Mouse (Mus musculus) midbrain, embryonic 15.5 days (tissue): ENCODE measurements around the gene Slc40a1. TPM values are rescaled to one million over a fixed set of nuclear protein-coding genes. Genes with fewer than 3 reads are reported as not detected.

Experiments
- ATAC-seq: fragments of 200-750 bp; cut with Nextera tagmentation; replicated peaks from 2 replicates; pipeline ENCODE4 v1.8.0; 2017; ENCODE audit warnings: moderate TSS enrichment
- H3K27ac ChIP-seq: fragments of 300-500 bp; sonication (generic); 2 replicates; pipeline ENCODE4 v1.5.1; 2015; ENCODE audit warnings: mild to moderate bottlenecking, inconsistent platforms
- H3K27me3 ChIP-seq: fragments of 300-500 bp; sonication (generic); replicated peaks from 2 replicates; pipeline ENCODE4 v1.6.1; 2015; ENCODE audit warnings: inconsistent platforms
- H3K36me3 ChIP-seq: fragments of 300-500 bp; sonication (generic); replicated peaks from 2 replicates; pipeline ENCODE4 v1.6.1; 2015; ENCODE audit warnings: inconsistent platforms
- H3K4me1 ChIP-seq: fragments of 300-500 bp; sonication (generic); 2 replicates; pipeline ENCODE4 v1.6.1; 2015; ENCODE audit warnings: inconsistent platforms
- H3K4me2 ChIP-seq: fragments of 300-500 bp; sonication (generic); 2 replicates; pipeline ENCODE4 v1.6.1; 2015; ENCODE audit warnings: inconsistent platforms, mild to moderate bottlenecking, moderate library complexity
- H3K4me3 ChIP-seq: fragments of 300-500 bp; sonication (generic); 2 replicates; pipeline ENCODE4 v1.5.1; 2015; ENCODE audit warnings: mild to moderate bottlenecking, inconsistent platforms
- H3K9ac ChIP-seq: fragments of 300-500 bp; sonication (generic); 2 replicates; pipeline ENCODE4 v1.6.1; 2015; ENCODE audit warnings: mild to moderate bottlenecking, inconsistent platforms
- H3K9me3 ChIP-seq: fragments of 300-500 bp; sonication (generic); 2 replicates; pipeline ENCODE4 v1.6.1; 2016; ENCODE audit warnings: inconsistent platforms
- WGBS: fragments of 180-500 bp; shearing (Covaris S2); methylation state at CpG from one replicate; pipeline ENCODE4 v1.1.7; 2015; ENCODE audit warnings: mixed read lengths; 5-methylcytosine and 5-hydroxymethylcytosine counted together
- polyA plus RNA-seq: library from polyadenylated mRNA; unstranded; fragments of >200 nt; fragmentation: Nextera tagmentation; extraction: Ambion mirVana; gene quantifications from 2 replicates; pipeline ENCODE4 v1.2.1, GENCODE M21; 2015

Gene Slc40a1
- polyA plus RNA-seq, 1 experiment from 2014 or later: 38.2 TPM

GRCm38 (mm10) chr1:45881228-45881832 lies 45.0 kb downstream of the Slc40a1 start:
- no peak overlapping the region for H3K27ac ChIP-seq
- no peak for ATAC-seq
- 80% methylated on average over 3 of the region's 3 CpGs for WGBS
- H3K9me3 ChIP-seq: no peaks in the 10 kb centered on the region
- no peaks in the 10 kb centered on the region for H3K4me1 ChIP-seq
- H3K27me3 ChIP-seq: no peaks in the 10 kb centered on the region
- H3K36me3 ChIP-seq: no peaks in the 10 kb centered on the region
- H3K4me2 ChIP-seq: no peak overlapping the region
- no peak overlapping the region for H3K4me3 ChIP-seq
- H3K9ac ChIP-seq: no peak overlapping the region

- Histone ChIP-seq H3K9ac (no peak overlapping the region), H3K4me3 (no peak overlapping the region), H3K27me3 (no peaks in the 10 kb centered on the region), H3K4me2 (no peak overlapping the region), H3K36me3 (no peaks in the 10 kb centered on the region), H3K27ac (no peak overlapping the region), H3K4me1 (no peaks in the 10 kb centered on the region), H3K9me3 (no peaks in the 10 kb centered on the region)
- no peak for ATAC-seq
- 88% methylated on average over 3 of the region's 3 CpGs for WGBS
Measured at GRCm38 (mm10) chr1:45877463-45877862, 48.9 kb downstream of the Slc40a1 start.

GRCm38 (mm10) chr1:45876450-45877198 lies 49.7 kb downstream of the Slc40a1 start:
- 92% methylated on average over 6 of the region's 6 CpGs for WGBS
- no peak for ATAC-seq
- Histone ChIP-seq H3K4me1 (no peaks in the 10 kb centered on the region), H3K27me3 (no peaks in the 10 kb centered on the region), H3K27ac (no peak overlapping the region), H3K4me2 (no peak overlapping the region), H3K9ac (no peak overlapping the region), H3K4me3 (no peak overlapping the region), H3K9me3 (no peaks in the 10 kb centered on the region), H3K36me3 (no peaks in the 10 kb centered on the region)

- Histone ChIP-seq H3K36me3 (no peaks in the 10 kb centered on the region), H3K4me1 (no peaks in the 10 kb centered on the region), H3K4me2 (no peak overlapping the region), H3K9me3 (no peaks in the 10 kb centered on the region), H3K27ac (no peak overlapping the region), H3K27me3 (no peaks in the 10 kb centered on the region), H3K9ac (no peak overlapping the region), H3K4me3 (no peak overlapping the region)
- 80% methylated on average over 2 of the region's 2 CpGs for WGBS
- no peak for ATAC-seq
Measured at GRCm38 (mm10) chr1:45875640-45876039, 50.7 kb downstream of the Slc40a1 start.

- 87% methylated on average over 2 of the region's 2 CpGs for WGBS
- H3K36me3 ChIP-seq: no peaks in the 10 kb centered on the region
- no peak overlapping the region for H3K27ac ChIP-seq
- H3K9me3 ChIP-seq: no peaks in the 10 kb centered on the region
- no peak for ATAC-seq
- no peaks in the 10 kb centered on the region for H3K4me1 ChIP-seq
- no peak overlapping the region for H3K4me3 ChIP-seq
- no peak overlapping the region for H3K9ac ChIP-seq
- H3K4me2 ChIP-seq: no peak overlapping the region
- H3K27me3 ChIP-seq: no peaks in the 10 kb centered on the region
Measured at GRCm38 (mm10) chr1:45873250-45873649, 53.1 kb downstream of the Slc40a1 start.

GRCm38 (mm10) chr1:45868479-45869137 lies 57.7 kb downstream of the Slc40a1 start:
- no peaks in the 10 kb centered on the region for H3K4me1 ChIP-seq
- H3K27ac ChIP-seq: no peak overlapping the region
- H3K36me3 ChIP-seq: no peaks in the 10 kb centered on the region
- H3K4me3 ChIP-seq: no peak overlapping the region
- H3K9me3 ChIP-seq: no peaks in the 10 kb centered on the region
- 81% methylated on average over 3 of the region's 3 CpGs for WGBS
- no peaks in the 10 kb centered on the region for H3K27me3 ChIP-seq
- no peak overlapping the region for H3K9ac ChIP-seq
- no peak for ATAC-seq
- no peak overlapping the region for H3K4me2 ChIP-seq

- no peaks in the 10 kb centered on the region for H3K27me3 ChIP-seq
- H3K4me3 ChIP-seq: no peak overlapping the region
- no peak overlapping the region for H3K9ac ChIP-seq
- WGBS: 89% methylated on average over 1 of the region's 1 CpGs
- ATAC-seq: no peak
- H3K4me1 ChIP-seq: no peaks in the 10 kb centered on the region
- no peak overlapping the region for H3K27ac ChIP-seq
- no peak overlapping the region for H3K4me2 ChIP-seq
- H3K36me3 ChIP-seq: no peaks in the 10 kb centered on the region
- H3K9me3 ChIP-seq: no peaks in the 10 kb centered on the region
Measured at GRCm38 (mm10) chr1:45868050-45868449, 58.3 kb downstream of the Slc40a1 start.

- no peaks in the 10 kb centered on the region for H3K4me1 ChIP-seq
- H3K4me2 ChIP-seq: no peak overlapping the region
- no peak overlapping the region for H3K27ac ChIP-seq
- no peak overlapping the region for H3K9ac ChIP-seq
- 70% methylated on average over 3 of the region's 3 CpGs for WGBS
- no peaks in the 10 kb centered on the region for H3K36me3 ChIP-seq
- H3K27me3 ChIP-seq: no peaks in the 10 kb centered on the region
- H3K9me3 ChIP-seq: no peaks in the 10 kb centered on the region
- ATAC-seq: no peak
- H3K4me3 ChIP-seq: no peak overlapping the region
Measured at GRCm38 (mm10) chr1:45866288-45867018, 59.9 kb downstream of the Slc40a1 start.

- no peaks in the 10 kb centered on the region for H3K36me3 ChIP-seq
- H3K4me2 ChIP-seq: no peak overlapping the region
- WGBS: 80% methylated on average over 5 of the region's 5 CpGs
- no peak overlapping the region for H3K9ac ChIP-seq
- no peak overlapping the region for H3K4me3 ChIP-seq
- no peaks in the 10 kb centered on the region for H3K27me3 ChIP-seq
- no peaks in the 10 kb centered on the region for H3K4me1 ChIP-seq
- H3K27ac ChIP-seq: no peak overlapping the region
- no peak for ATAC-seq
- no peaks in the 10 kb centered on the region for H3K9me3 ChIP-seq
Measured at GRCm38 (mm10) chr1:45865727-45866126, 60.6 kb downstream of the Slc40a1 start.

- Histone ChIP-seq H3K9ac (no peak overlapping the region), H3K27me3 (no peaks in the 10 kb centered on the region), H3K27ac (no peak overlapping the region), H3K4me3 (no peak overlapping the region), H3K9me3 (no peaks in the 10 kb centered on the region), H3K36me3 (no peaks in the 10 kb centered on the region), H3K4me2 (no peak overlapping the region), H3K4me1 (no peaks in the 10 kb centered on the region)
- no peak for ATAC-seq
- WGBS: 75% methylated on average over 1 of the region's 1 CpGs
Measured at GRCm38 (mm10) chr1:45865316-45865715, 61.0 kb downstream of the Slc40a1 start.

GRCm38 (mm10) chr1:45864564-45865014 lies 61.7 kb downstream of the Slc40a1 start:
- Histone ChIP-seq H3K9me3 (no peaks in the 10 kb centered on the region), H3K4me2 (no peak overlapping the region), H3K36me3 (no peaks in the 10 kb centered on the region), H3K4me1 (no peaks in the 10 kb centered on the region), H3K27ac (no peak overlapping the region), H3K4me3 (no peak overlapping the region), H3K27me3 (no peaks in the 10 kb centered on the region), H3K9ac (no peak overlapping the region)
- WGBS: 70% methylated on average over 4 of the region's 4 CpGs
- no peak for ATAC-seq

GRCm38 (mm10) chr1:45863641-45864040 lies 62.7 kb downstream of the Slc40a1 start:
- Histone ChIP-seq H3K4me3 (no peak overlapping the region), H3K4me1 (no peaks in the 10 kb centered on the region), H3K27me3 (no peaks in the 10 kb centered on the region), H3K9me3 (no peaks in the 10 kb centered on the region), H3K27ac (no peak overlapping the region), H3K36me3 (no peaks in the 10 kb centered on the region), H3K9ac (no peak overlapping the region), H3K4me2 (no peak overlapping the region)
- 98% methylated on average over 3 of the region's 3 CpGs for WGBS
- ATAC-seq: no peak
